Mouse (Mus musculus): ENCODE data around the gene Zfp568. TPM values are rescaled to one million over a fixed set of nuclear protein-coding genes. Genes with fewer than 3 reads are reported as not detected.
A peak's percentile ranks its signal among the peaks of the same experiment; 100 is the strongest.

The Zfp568 gene
- polyA plus RNA-seq, 1 experiment from 2014 or later, result 15.3 TPM

DNA sequence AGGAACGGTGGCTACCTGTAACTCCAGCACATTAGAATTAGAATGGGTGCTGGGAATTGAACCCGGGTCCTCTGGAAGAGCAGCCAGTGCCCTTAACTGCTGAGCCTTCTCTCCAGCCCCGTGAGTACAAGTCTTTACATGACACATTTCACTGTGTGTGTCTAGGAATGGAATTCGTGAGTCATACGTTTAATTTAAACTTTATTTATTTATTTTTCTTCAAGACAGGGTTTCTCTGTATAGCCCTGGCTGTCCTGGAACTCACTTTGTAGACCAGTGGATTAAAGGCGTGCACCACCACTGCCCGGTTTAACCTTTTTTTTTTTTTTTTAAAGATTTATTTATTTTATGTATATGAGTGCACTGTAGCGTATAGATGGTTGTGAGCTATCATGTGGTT lies 11.4 kb downstream of the Zfp568 start:
- Histone ChIP-seq H3K4me1 (replicated peaks; ENCODE audit: control insufficient read depth, insufficient read depth, low read length) (no peaks in the 10 kb centered on the region), H3K36me3 (ENCODE audit: control insufficient read depth, insufficient read depth, low read length) (peaks cover 26% of the 10 kb centered on the region), H3K9me3 (ENCODE audit: control insufficient read depth, low read length) (no peaks in the 10 kb centered on the region), H3K27me3 (ENCODE audit: control insufficient read depth, insufficient read depth, low read length) (no peaks in the 10 kb centered on the region), H3K27ac (ENCODE audit: low read depth, low read length) (no peak overlapping the region), H3K9ac (ENCODE audit: low read length) (no peak overlapping the region), H3K4me2 (ENCODE audit: low read depth, low read length, severe bottlenecking) (no peak overlapping the region), H3K4me3 (ENCODE audit: low read depth, low read length) (no peak overlapping the region)
- ATAC-seq (replicated peaks; ENCODE audit: low FRiP score) (no peak), DNase-seq (ENCODE audit: low spot score) (no peak)
- 97% methylated on average over 8 of the region's 8 CpGs for WGBS

DNA sequence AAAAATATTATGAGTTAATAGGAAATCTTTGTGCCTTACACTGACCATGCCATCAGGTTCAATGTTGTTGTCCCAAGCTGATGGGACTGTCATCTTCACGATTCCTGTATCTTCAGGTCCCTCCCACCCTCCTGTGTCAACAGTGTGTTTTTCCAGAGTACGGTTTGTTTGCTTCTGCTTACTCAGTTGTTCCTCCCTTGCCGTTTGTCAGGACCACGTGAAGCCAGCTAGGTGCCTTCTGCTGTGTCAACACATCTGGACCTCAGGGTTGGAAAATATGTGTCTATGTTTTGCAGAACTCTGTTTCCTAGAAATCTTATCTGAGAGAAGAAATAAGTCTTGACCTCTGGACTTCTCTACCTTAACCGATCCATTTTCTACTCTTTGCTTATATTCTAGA lies 16.8 kb downstream of the Zfp568 start:
- no peak overlapping the region for H3K4me2 ChIP-seq (ENCODE audit: low read depth, low read length, severe bottlenecking)
- no peaks in the 10 kb centered on the region for H3K4me1 ChIP-seq (replicated peaks; ENCODE audit: control insufficient read depth, insufficient read depth, low read length)
- ATAC-seq (replicated peaks; ENCODE audit: low FRiP score) (no peak), DNase-seq (ENCODE audit: low spot score) (no peak)
- H3K9me3 ChIP-seq (ENCODE audit: control insufficient read depth, low read length), result no peaks in the 10 kb centered on the region
- no peak overlapping the region for H3K4me3 ChIP-seq (ENCODE audit: low read depth, low read length)
- peaks cover 10% of the 10 kb centered on the region for H3K36me3 ChIP-seq (ENCODE audit: control insufficient read depth, insufficient read depth, low read length)
- H3K27me3 ChIP-seq (ENCODE audit: control insufficient read depth, insufficient read depth, low read length), result no peaks in the 10 kb centered on the region
- no peak overlapping the region for H3K27ac ChIP-seq (ENCODE audit: low read depth, low read length)
- H3K9ac ChIP-seq (ENCODE audit: low read length), result no peak overlapping the region
- WGBS, result 91% methylated on average over 5 of the region's 5 CpGs

DNA sequence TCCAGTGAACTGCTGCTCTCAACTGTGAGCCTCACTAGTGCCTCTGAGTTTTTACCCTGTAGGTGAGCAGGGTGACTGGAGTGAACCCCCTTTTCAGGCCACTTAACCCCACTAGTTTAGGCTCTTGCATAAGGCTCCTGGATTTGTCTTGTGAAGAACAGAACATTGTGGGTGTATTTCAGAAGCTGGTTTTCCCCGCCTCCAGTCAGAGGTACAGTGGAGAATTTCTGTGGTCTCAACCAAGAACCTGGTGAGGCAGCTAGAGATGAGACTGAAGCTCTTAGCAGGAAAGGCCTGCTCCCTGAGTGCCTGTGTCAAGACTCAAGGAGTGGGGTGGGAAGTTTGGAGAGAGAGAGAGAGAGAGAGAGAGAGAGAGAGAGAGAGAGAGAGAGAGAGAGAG lies 23.8 kb downstream of the Zfp568 start:
- H3K4me3 ChIP-seq (ENCODE audit: low read depth, low read length), result no peak overlapping the region
- no peaks in the 10 kb centered on the region; the same call in 1 of the 2 replicates for H3K36me3 ChIP-seq (ENCODE audit: control insufficient read depth, insufficient read depth, low read length)
- no peaks in the 10 kb centered on the region for H3K9me3 ChIP-seq (ENCODE audit: control insufficient read depth, low read length)
- H3K9ac ChIP-seq (ENCODE audit: low read length), result no peak overlapping the region
- DNase-seq (ENCODE audit: low spot score), result peak; percentile 30
- no peak overlapping the region for H3K4me2 ChIP-seq (ENCODE audit: low read depth, low read length, severe bottlenecking)
- H3K4me1 ChIP-seq (replicated peaks; ENCODE audit: control insufficient read depth, insufficient read depth, low read length), result no peaks in the 10 kb centered on the region
- ATAC-seq (replicated peaks; ENCODE audit: low FRiP score), result no peak
- H3K27me3 ChIP-seq (ENCODE audit: control insufficient read depth, insufficient read depth, low read length), result no peaks in the 10 kb centered on the region
- WGBS, result 95% methylated on average over 1 of the region's 1 CpGs
- H3K27ac ChIP-seq (ENCODE audit: low read depth, low read length), result no peak overlapping the region

DNA sequence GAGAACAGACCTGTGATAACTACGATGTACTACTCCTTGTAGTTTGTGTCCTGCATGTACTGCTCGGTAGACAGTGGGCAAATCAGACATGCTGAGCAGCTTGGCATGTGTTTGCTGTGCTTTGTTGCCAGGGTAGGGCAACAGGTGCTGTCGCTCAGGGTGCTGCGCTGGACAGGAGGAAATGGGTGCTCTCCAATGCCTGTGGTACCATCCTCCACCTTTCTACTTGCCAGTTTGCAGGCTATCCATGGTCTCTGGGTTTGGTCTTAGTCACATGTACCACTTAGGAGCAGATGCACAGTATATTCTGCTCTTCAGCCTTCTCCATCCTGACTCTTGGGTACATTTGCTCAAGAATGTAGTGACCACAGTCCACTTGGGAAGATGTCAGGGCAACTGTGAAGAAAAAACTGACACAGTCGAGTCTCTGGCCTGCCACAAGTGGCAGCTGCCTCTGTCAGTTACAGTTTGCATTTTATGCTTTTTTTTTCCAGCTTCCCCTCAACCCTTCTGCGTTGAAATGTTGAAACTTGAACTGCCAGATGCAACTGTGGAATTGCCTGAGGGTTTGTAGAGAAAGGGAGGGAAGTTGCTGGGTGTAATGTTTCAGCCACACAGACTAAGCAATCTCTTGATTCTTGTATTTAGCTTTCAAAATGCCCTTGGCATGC lies 24.4 kb downstream of the Zfp568 start:
- Histone ChIP-seq H3K4me1 (replicated peaks; ENCODE audit: control insufficient read depth, insufficient read depth, low read length) (no peaks in the 10 kb centered on the region), H3K27ac (ENCODE audit: low read depth, low read length) (no peak overlapping the region), H3K27me3 (ENCODE audit: control insufficient read depth, insufficient read depth, low read length) (no peaks in the 10 kb centered on the region), H3K36me3 (ENCODE audit: control insufficient read depth, insufficient read depth, low read length) (no peaks in the 10 kb centered on the region; the same call in 1 of the 2 replicates), H3K4me3 (ENCODE audit: low read depth, low read length) (no peak overlapping the region), H3K9me3 (ENCODE audit: control insufficient read depth, low read length) (no peaks in the 10 kb centered on the region), H3K4me2 (ENCODE audit: low read depth, low read length, severe bottlenecking) (no peak overlapping the region), H3K9ac (ENCODE audit: low read length) (no peak overlapping the region; the same call in 1 of the 2 replicates)
- ATAC-seq (replicated peaks; ENCODE audit: low FRiP score), result no peak
- 86% methylated on average over 6 of the region's 6 CpGs for WGBS
- DNase-seq (ENCODE audit: low spot score), result peak; percentile 22

DNA sequence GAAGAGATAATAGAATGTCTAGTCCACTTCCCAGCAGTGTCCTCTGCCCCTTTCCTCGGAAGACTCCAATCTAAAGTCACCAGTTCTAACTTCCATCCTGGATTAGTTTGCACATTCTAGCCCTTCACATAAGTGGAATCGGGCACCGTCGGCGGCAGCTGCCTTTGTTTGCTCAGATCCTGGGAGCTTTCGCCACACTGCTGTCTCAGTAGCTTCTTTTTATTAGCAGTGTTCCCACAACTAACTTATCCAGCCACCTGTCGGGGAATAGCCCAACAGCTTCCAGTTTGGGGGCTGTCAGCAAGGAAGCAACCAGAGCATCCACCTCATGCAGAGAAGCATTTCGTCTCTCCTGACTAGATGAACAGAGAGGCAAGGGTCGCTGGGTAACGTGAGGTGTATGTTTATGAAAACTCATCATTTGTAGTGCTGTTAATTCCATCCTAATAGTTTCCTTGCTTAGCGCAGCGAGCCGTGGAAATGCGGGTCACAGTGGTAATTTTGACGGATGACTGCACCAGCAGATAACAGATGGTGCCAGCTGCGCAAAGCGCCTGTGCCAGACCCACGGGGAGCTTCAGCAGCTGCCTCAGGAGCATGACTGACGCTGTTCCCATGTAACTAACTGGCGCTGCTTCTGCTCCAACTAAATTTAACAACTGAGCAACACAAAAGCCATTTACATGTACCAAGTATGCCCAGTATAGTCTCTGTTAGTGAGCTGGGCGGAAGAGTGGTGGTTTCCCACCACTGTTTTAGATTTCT lies 25.7 kb downstream of the Zfp568 start:
- Histone ChIP-seq H3K27ac (ENCODE audit: low read depth, low read length) (no peak overlapping the region), H3K4me2 (ENCODE audit: low read depth, low read length, severe bottlenecking) (no peak overlapping the region), H3K4me1 (replicated peaks; ENCODE audit: control insufficient read depth, insufficient read depth, low read length) (no peaks in the 10 kb centered on the region), H3K9ac (ENCODE audit: low read length) (no peak overlapping the region), H3K27me3 (ENCODE audit: control insufficient read depth, insufficient read depth, low read length) (no peaks in the 10 kb centered on the region), H3K9me3 (ENCODE audit: control insufficient read depth, low read length) (no peaks in the 10 kb centered on the region), H3K36me3 (ENCODE audit: control insufficient read depth, insufficient read depth, low read length) (no peaks in the 10 kb centered on the region; the same call in 1 of the 2 replicates), H3K4me3 (ENCODE audit: low read depth, low read length) (no peak overlapping the region)
- no peak for ATAC-seq (replicated peaks; ENCODE audit: low FRiP score)
- 86% methylated on average over 21 of the region's 21 CpGs for WGBS
- DNase-seq (ENCODE audit: low spot score), result peak; percentile 58

DNA sequence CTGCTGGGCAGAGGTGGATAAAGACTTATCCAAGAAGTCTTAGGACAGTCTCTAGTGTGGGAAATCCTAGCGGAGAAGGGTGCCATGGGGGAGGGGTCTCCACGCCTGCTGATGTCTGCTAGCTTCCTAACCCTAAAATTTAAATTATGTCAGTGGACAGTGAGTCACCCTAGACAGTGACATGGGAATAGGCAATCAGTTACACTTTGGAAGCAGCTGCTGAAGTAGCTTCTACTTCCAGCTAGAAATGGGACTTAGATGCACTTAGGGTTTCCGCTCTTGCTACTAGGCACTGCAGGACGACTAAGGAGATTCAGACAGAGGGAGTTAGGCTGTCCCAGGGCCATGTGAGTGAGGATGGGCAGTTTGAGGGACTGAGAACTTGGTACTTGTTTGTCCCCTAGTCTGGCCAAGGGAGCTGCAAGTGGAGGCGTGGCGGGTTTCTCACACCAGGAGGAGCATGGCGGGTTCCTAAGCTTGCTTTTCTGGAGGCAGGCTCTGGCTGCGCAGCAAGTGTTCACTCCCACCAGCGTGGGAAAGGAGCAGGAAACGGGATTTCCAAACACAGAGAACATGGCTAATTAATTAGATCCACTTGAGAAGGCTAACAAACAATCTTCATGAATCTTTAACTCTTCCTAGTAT lies 26.9 kb downstream of the Zfp568 start:
- H3K36me3 ChIP-seq (ENCODE audit: control insufficient read depth, insufficient read depth, low read length), result no peaks in the 10 kb centered on the region; the same call in 1 of the 2 replicates
- H3K27ac ChIP-seq (ENCODE audit: low read depth, low read length), result no peak overlapping the region
- 87% methylated on average over 10 of the region's 10 CpGs for WGBS
- no peak overlapping the region for H3K4me3 ChIP-seq (ENCODE audit: low read depth, low read length)
- no peaks in the 10 kb centered on the region for H3K4me1 ChIP-seq (replicated peaks; ENCODE audit: control insufficient read depth, insufficient read depth, low read length)
- H3K27me3 ChIP-seq (ENCODE audit: control insufficient read depth, insufficient read depth, low read length), result no peaks in the 10 kb centered on the region
- DNase-seq (ENCODE audit: low spot score) (peak; percentile 38), ATAC-seq (replicated peaks; ENCODE audit: low FRiP score) (no peak)
- H3K9me3 ChIP-seq (ENCODE audit: control insufficient read depth, low read length), result no peaks in the 10 kb centered on the region
- no peak overlapping the region for H3K4me2 ChIP-seq (ENCODE audit: low read depth, low read length, severe bottlenecking)
- H3K9ac ChIP-seq (ENCODE audit: low read length), result no peak overlapping the region

DNA sequence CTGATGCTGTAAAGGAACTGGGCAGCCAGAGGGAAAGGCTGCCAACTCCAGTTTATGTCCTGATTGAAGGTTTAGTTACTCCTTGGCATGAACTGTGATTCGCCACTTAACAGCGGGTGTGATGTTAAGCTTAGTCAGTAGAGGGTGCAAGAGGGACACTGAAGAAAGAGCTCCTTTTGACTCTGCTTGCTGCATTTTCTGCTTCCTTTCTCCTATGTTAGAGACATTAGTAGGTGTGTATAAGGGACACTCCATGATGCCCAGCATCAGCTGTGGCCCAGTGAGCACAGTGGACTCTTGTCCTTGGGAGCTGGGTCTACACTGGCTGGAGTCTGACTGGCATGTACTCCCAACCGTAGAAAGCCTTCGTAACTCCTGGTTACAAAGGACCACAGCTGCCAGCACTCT lies 29.2 kb downstream of the Zfp568 start:
- ATAC-seq (replicated peaks; ENCODE audit: low FRiP score), result peak; percentile 42; the same call in 1 of the 2 replicates

DNA sequence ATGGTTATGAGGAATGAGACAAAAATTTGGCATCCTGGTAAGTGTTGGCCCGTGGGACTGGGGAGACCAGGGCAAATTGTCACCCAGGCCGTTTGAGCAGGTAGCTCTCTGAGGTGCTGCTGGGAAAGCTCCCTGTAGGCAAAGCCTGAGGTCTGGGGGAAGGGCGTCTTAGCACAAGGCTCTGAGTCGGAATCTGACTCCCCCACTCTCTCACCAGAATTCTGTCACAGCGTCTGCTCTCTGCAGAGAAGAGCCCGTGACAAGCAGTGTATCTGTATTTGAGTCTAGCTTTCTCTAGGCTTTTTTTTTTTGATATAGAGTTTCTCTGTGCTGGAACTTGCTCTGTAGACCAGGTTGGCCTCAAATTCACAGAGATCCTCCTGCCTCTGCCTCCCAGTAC lies 33.5 kb downstream of the Zfp568 start:
- H3K36me3 ChIP-seq (ENCODE audit: control insufficient read depth, insufficient read depth, low read length), result peaks cover 8% of the 10 kb centered on the region; the same call in 1 of the 2 replicates

More for the DNA sequence above, 29.2 kb downstream of the Zfp568 start:
- no peaks in the 10 kb centered on the region for H3K27me3 ChIP-seq (ENCODE audit: control insufficient read depth, insufficient read depth, low read length)
- no peak overlapping the region for H3K4me3 ChIP-seq (ENCODE audit: low read depth, low read length)
- no peak overlapping the region for H3K4me2 ChIP-seq (ENCODE audit: low read depth, low read length, severe bottlenecking)
- H3K9ac ChIP-seq (ENCODE audit: low read length), result no peak overlapping the region
- WGBS, result 84% methylated on average over 4 of the region's 4 CpGs
- no peaks in the 10 kb centered on the region for H3K9me3 ChIP-seq (ENCODE audit: control insufficient read depth, low read length)
- DNase-seq (ENCODE audit: low spot score), result no peak
- H3K36me3 ChIP-seq (ENCODE audit: control insufficient read depth, insufficient read depth, low read length), result peaks cover 4% of the 10 kb centered on the region; the same call in 1 of the 2 replicates
- H3K4me1 ChIP-seq (replicated peaks; ENCODE audit: control insufficient read depth, insufficient read depth, low read length), result no peaks in the 10 kb centered on the region
- H3K27ac ChIP-seq (ENCODE audit: low read depth, low read length), result no peak overlapping the region

More for the DNA sequence above, 33.5 kb downstream of the Zfp568 start:
- no peak overlapping the region for H3K9ac ChIP-seq (ENCODE audit: low read length)
- H3K4me2 ChIP-seq (ENCODE audit: low read depth, low read length, severe bottlenecking), result no peak overlapping the region
- H3K4me1 ChIP-seq (replicated peaks; ENCODE audit: control insufficient read depth, insufficient read depth, low read length), result no peaks in the 10 kb centered on the region
- no peaks in the 10 kb centered on the region for H3K9me3 ChIP-seq (ENCODE audit: control insufficient read depth, low read length)
- WGBS, result 89% methylated on average over 6 of the region's 6 CpGs
- H3K27me3 ChIP-seq (ENCODE audit: control insufficient read depth, insufficient read depth, low read length), result no peaks in the 10 kb centered on the region
- no peak overlapping the region for H3K27ac ChIP-seq (ENCODE audit: low read depth, low read length)
- ATAC-seq (replicated peaks; ENCODE audit: low FRiP score), result no peak
- no peak for DNase-seq (ENCODE audit: low spot score)
- H3K4me3 ChIP-seq (ENCODE audit: low read depth, low read length), result no peak overlapping the region
